Mouse (Mus musculus) midbrain, embryonic 13.5 days (tissue): ENCODE measurements around the gene Ceacam3. TPM values are rescaled to one million over a fixed set of nuclear protein-coding genes. Genes with fewer than 3 reads are reported as not detected.
"Not testable (repeated sequence)": the region's sequence is repeated elsewhere in the genome, so short reads cannot be mapped to it uniquely, and the experiment has no call there.

Experiments
- ATAC-seq: fragments of 200-750 bp; cut with Nextera tagmentation; 2 replicates; pipeline ENCODE4 v1.8.0; 2017; ENCODE audit warnings: mild to moderate bottlenecking, moderate TSS enrichment, moderate library complexity
- H3K27ac ChIP-seq: fragments of 300-500 bp; sonication (generic); 2 replicates; pipeline ENCODE4 v1.5.1; 2015; ENCODE audit warnings: inconsistent platforms, mild to moderate bottlenecking, moderate library complexity
- H3K27me3 ChIP-seq: fragments of 300-500 bp; sonication (generic); 2 replicates; pipeline ENCODE4 v1.6.1; 2015; ENCODE audit warnings: mild to moderate bottlenecking, inconsistent platforms
- H3K36me3 ChIP-seq: fragments of 300-500 bp; sonication (generic); 2 replicates; pipeline ENCODE4 v1.6.1; 2015; ENCODE audit warnings: mild to moderate bottlenecking, inconsistent platforms
- H3K4me1 ChIP-seq: fragments of 300-500 bp; sonication (generic); replicated peaks from 2 replicates; pipeline ENCODE4 v1.6.1; 2015; ENCODE audit warnings: inconsistent platforms
- H3K4me2 ChIP-seq: fragments of 300-500 bp; sonication (generic); replicated peaks from 2 replicates; pipeline ENCODE4 v1.6.1; 2015; ENCODE audit warnings: moderate library complexity, mild to moderate bottlenecking, inconsistent platforms
- H3K4me3 ChIP-seq: fragments of 300-500 bp; sonication (generic); replicated peaks from 2 replicates; pipeline ENCODE4 v1.5.1; 2015; ENCODE audit warnings: mild to moderate bottlenecking, inconsistent platforms
- H3K9ac ChIP-seq: fragments of 300-500 bp; sonication (generic); replicated peaks from 2 replicates; pipeline ENCODE4 v1.6.1; 2015; ENCODE audit warnings: mild to moderate bottlenecking, inconsistent platforms
- H3K9me3 ChIP-seq: fragments of 300-500 bp; sonication (generic); 2 replicates; pipeline ENCODE4 v1.6.1; 2016; ENCODE audit warnings: mild to moderate bottlenecking, inconsistent platforms
- WGBS: fragments of 180-500 bp; shearing (Covaris S2); methylation state at CpG from one replicate; pipeline ENCODE4 v1.1.7; 2015; 5-methylcytosine and 5-hydroxymethylcytosine counted together
- polyA plus RNA-seq: library from polyadenylated mRNA; unstranded; fragments of >200 nt; fragmentation: Nextera tagmentation; extraction: Ambion mirVana; gene quantifications from 2 replicates; pipeline ENCODE4 v1.2.1, GENCODE M21; 2015

Gene Ceacam3
- not detected in 2 replicates for polyA plus RNA-seq

- H3K4me1 ChIP-seq: no peaks in the 10 kb centered on the region
- no peak for ATAC-seq
- no peak within 1 kb of the TSS for H3K27ac ChIP-seq
- peaks cover 23% of the 10 kb centered on the region for H3K9me3 ChIP-seq
- 94% methylated on average over 2 of the region's 2 CpGs for WGBS
- H3K4me2 ChIP-seq: no peak within 1 kb of the TSS
- H3K36me3 ChIP-seq: no peaks in the 10 kb centered on the region
- no peak within 1 kb of the TSS for H3K9ac ChIP-seq
- H3K4me3 ChIP-seq: no peak within 1 kb of the TSS
- no peaks in the 10 kb centered on the region for H3K27me3 ChIP-seq
Observed at GRCm38 (mm10) chr7:17149931-17150330, at the start of gene Ceacam3. Gene Ceacam3, plus strand, starts transcription at chr7:17150282.

- not testable (repeated sequence) for H3K27ac ChIP-seq, H3K9me3 ChIP-seq, H3K9ac ChIP-seq, ATAC-seq, H3K4me1 ChIP-seq, H3K4me2 ChIP-seq, H3K27me3 ChIP-seq, H3K4me3 ChIP-seq, H3K36me3 ChIP-seq
- WGBS: 87% methylated on average over 13 of the region's 13 CpGs
Observed at GRCm38 (mm10) chr7:17101631-17102030, 48.5 kb upstream of the Ceacam3 start.

DNA sequence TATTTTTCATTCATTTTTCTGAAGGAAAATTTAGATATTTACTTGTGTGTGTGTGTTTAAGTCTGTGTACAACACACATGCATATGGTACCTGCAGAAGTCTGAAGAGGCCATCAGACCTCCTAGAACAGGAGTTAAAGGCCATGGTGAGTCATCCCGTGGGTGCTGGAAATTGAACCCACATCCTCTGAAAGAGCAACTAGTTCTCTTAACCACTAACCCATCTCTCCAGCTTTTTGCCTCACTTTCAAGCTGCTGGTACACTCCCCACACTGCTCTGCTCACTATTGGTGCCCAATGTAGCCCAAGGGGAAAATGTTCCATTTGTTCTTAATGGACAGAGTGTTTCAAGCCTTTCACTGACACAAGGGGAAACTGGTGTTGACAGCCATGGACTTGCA, 14.8 kb upstream of the Ceacam3 start:
- no peaks in the 10 kb centered on the region for H3K4me1 ChIP-seq
- H3K9ac ChIP-seq: no peak overlapping the region
- no peak overlapping the region for H3K27ac ChIP-seq
- no peak for ATAC-seq
- H3K4me3 ChIP-seq: no peak overlapping the region
- H3K36me3 ChIP-seq: no peaks in the 10 kb centered on the region
- WGBS: 84% methylated on average over 1 of the region's 1 CpGs
- H3K27me3 ChIP-seq: no peaks in the 10 kb centered on the region
- H3K4me2 ChIP-seq: no peak overlapping the region
- peaks cover 10% of the 10 kb centered on the region; the same call in 1 of the 2 replicates for H3K9me3 ChIP-seq

DNA sequence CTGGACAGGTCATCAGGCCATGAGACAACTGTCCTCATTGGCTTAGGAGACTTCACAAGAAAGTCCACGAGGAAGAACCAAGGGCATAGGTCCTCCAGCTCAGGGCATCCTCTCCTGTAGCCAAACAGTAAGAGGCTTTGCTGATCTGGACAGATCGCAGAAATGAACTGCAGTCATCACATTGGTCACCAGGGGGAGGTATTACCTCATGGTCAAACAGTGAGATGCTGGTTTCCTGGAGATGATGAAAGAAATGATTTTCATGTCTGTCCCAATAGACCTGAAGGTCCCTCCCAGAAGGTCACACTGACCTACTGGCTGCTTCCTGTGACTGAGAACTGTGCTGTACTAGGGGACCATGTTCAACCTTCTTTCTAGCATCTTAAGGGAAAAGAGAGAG, 5.6 kb downstream of the Ceacam3 start:
- Histone ChIP-seq H3K4me3 (no peak overlapping the region), H3K4me1 (no peaks in the 10 kb centered on the region), H3K4me2 (no peak overlapping the region), H3K36me3 (no peaks in the 10 kb centered on the region), H3K9ac (no peak overlapping the region), H3K9me3 (peaks cover 29% of the 10 kb centered on the region), H3K27me3 (no peaks in the 10 kb centered on the region), H3K27ac (no peak overlapping the region)
- WGBS: 42% methylated on average over 2 of the region's 2 CpGs
- ATAC-seq: no peak

GRCm38 (mm10) chr7:17156885-17157677, 7.0 kb downstream of the Ceacam3 start:
- Histone ChIP-seq H3K9me3 (peaks cover 37% of the 10 kb centered on the region), H3K4me2 (no peak overlapping the region), H3K36me3 (no peaks in the 10 kb centered on the region), H3K27ac (no peak overlapping the region), H3K27me3 (no peaks in the 10 kb centered on the region), H3K4me1 (no peaks in the 10 kb centered on the region), H3K9ac (no peak overlapping the region), H3K4me3 (no peak overlapping the region)
- 71% methylated on average over 3 of the region's 3 CpGs for WGBS
- no peak for ATAC-seq

DNA sequence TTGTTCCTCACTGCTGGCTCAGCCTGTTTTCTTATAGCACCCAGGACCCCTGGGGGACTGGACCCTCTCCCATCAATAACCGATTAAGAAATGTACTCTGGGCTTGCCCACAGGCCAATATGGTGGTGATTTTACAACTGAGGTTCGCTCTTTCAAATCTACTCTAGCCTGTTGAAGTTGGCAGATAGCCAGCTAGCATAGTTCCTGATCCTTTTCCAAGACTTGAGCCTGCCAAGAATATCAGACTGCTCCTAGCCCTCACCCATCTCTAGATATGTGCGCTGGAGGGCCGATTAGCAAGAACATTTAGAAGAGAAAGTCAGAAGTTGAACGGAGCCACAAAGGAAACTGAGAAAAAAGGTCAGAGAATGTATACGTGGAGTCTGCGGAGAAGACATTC, 8.9 kb downstream of the Ceacam3 start:
- no peak for ATAC-seq
- no peak overlapping the region for H3K4me2 ChIP-seq
- no peak overlapping the region for H3K4me3 ChIP-seq
- no peaks in the 10 kb centered on the region for H3K36me3 ChIP-seq
- H3K27ac ChIP-seq: no peak overlapping the region
- WGBS: 86% methylated on average over 7 of the region's 7 CpGs
- H3K4me1 ChIP-seq: no peaks in the 10 kb centered on the region
- no peak overlapping the region for H3K9ac ChIP-seq
- peaks cover 37% of the 10 kb centered on the region for H3K9me3 ChIP-seq
- H3K27me3 ChIP-seq: no peaks in the 10 kb centered on the region

DNA sequence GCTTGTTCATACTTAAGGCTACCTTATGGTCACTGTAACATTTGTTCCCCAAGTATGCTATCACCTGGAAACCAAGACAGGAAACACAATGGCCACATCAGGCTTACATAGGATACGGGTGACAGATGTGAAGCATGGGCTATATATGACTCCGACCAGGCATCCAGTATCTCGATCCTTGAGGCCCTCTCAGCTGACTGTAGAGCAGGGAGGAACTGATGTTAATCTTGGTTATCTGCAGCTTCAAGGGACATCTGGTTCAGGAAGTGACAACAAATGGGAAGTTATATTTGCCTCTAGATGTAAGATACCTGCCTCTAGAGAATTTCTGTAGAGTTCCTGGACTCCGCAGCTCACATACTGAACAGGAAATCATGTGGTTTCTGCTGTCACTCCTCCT, 21.7 kb downstream of the Ceacam3 start:
- Histone ChIP-seq H3K4me1 (no peaks in the 10 kb centered on the region), H3K27ac (no peak overlapping the region), H3K4me2 (no peak overlapping the region), H3K9me3 (peaks cover 17% of the 10 kb centered on the region; the same call in 1 of the 2 replicates), H3K27me3 (no peaks in the 10 kb centered on the region), H3K9ac (no peak overlapping the region), H3K36me3 (no peaks in the 10 kb centered on the region), H3K4me3 (no peak overlapping the region)
- WGBS: 90% methylated on average over 4 of the region's 4 CpGs
- ATAC-seq: no peak

DNA sequence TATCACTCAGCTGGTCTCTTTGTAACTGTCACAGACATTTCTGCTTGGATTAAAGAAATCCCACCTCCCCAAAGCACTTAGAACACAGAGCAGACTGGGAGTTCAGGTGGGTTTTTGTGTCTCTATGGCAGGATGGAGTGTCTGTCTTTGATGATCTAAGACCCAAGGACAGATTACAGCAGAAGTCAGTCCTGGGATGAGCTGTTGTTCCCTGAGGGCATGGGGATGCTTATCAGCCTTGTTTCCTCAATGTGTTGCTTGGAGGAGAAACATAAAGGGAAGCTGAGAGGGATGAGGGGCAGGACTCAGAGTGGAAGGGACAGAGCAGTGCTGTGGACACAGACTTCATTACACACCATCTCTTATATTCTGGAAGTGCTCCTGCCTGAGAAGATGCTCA, 53.1 kb downstream of the Ceacam3 start, which contains the start of gene Psg29:
TSS of gene Psg29 (plus strand) at position 301 of the 400 bp plus-strand sequence.
- H3K27ac ChIP-seq: no peak within 1 kb of the TSS
- ATAC-seq: no peak
- H3K27me3 ChIP-seq: no peaks in the 10 kb centered on the region

GRCm38 (mm10) chr7:17205530-17206184, 55.6 kb downstream of the Ceacam3 start:
- H3K27me3 ChIP-seq: no peaks in the 10 kb centered on the region
- no peaks in the 10 kb centered on the region for H3K4me1 ChIP-seq
- H3K9me3 ChIP-seq: peaks cover 49% of the 10 kb centered on the region
- no peak overlapping the region for H3K4me2 ChIP-seq
- H3K36me3 ChIP-seq: no peaks in the 10 kb centered on the region
- H3K9ac ChIP-seq: no peak overlapping the region
- WGBS: 70% methylated on average over 3 of the region's 3 CpGs
- no peak for ATAC-seq
- no peak overlapping the region for H3K4me3 ChIP-seq
- H3K27ac ChIP-seq: no peak overlapping the region

More for the DNA sequence above, 53.1 kb downstream of the Ceacam3 start, which contains the start of gene Psg29:
- Histone ChIP-seq H3K4me3 (no peak within 1 kb of the TSS), H3K36me3 (no peaks in the 10 kb centered on the region), H3K9ac (no peak within 1 kb of the TSS), H3K9me3 (peaks cover 43% of the 10 kb centered on the region), H3K4me1 (no peaks in the 10 kb centered on the region), H3K4me2 (no peak within 1 kb of the TSS)

Other genes with a start within 250 kb of the Ceacam3 start
- 0.41 and 0.54 TPM in 2 replicates for gene Ptgir, start 243.8 kb upstream of the Ceacam3 start, polyA plus RNA-seq
- 297 and 325 TPM in 2 replicates for gene Calm3, start 226.2 kb upstream of the Ceacam3 start, polyA plus RNA-seq
- 119 and 120 TPM in 2 replicates for gene Pnmal2, start 205.6 kb upstream of the Ceacam3 start, polyA plus RNA-seq
- gene Pnmal1, start 190.6 kb upstream of the Ceacam3 start, polyA plus RNA-seq: 54.7 and 60.8 TPM in 2 replicates
- 3.4 and 4.3 TPM in 2 replicates for gene Gm42372, start 167.2 kb upstream of the Ceacam3 start, polyA plus RNA-seq
- gene Ccdc8, start 157.6 kb upstream of the Ceacam3 start, polyA plus RNA-seq: 5.6 and 5.9 TPM in 2 replicates
- gene Ppp5c, start 122.4 kb upstream of the Ceacam3 start, polyA plus RNA-seq: 108 and 110 TPM in 2 replicates
- gene Hif3a, start 87.9 kb upstream of the Ceacam3 start, polyA plus RNA-seq: 2.0 and 2.4 TPM in 2 replicates
- gene Psg16, start 76.2 kb upstream of the Ceacam3 start, polyA plus RNA-seq: 1.2 and 1.5 TPM in 2 replicates
- gene Psg29, start 53.2 kb downstream of the Ceacam3 start, polyA plus RNA-seq: not detected in 2 replicates